Mouse (Mus musculus) limb, embryonic 11.5 days (tissue): Measurements from ENCODE around the gene Adamtsl1. TPM values are rescaled to one million over a fixed set of nuclear protein-coding genes. Genes with fewer than 3 reads are reported as not detected.

ENCODE experiments used
- ATAC-seq: fragments of 200-750 bp; cut with Nextera tagmentation; 2 replicates; pipeline ENCODE4 v1.8.0; 2017; ENCODE audit warnings: low read depth; ENCODE audit not compliant: insufficient number of reproducible peaks, low FRiP score, low TSS enrichment
- DNase-seq: peaks from one replicate; pipeline ENCODE4 v3.0.0-alpha.2; 2015; ENCODE audit warnings: low spot score
- H3K27ac ChIP-seq: fragments of 300-500 bp; sonication (generic); replicated peaks from 2 replicates; pipeline ENCODE4 v1.5.1; 2014; ENCODE audit warnings: low read depth, mild to moderate bottlenecking, low read length
- H3K27me3 ChIP-seq: fragments of 300-500 bp; sonication (generic); 2 replicates; pipeline ENCODE4 v1.6.1; 2014; ENCODE audit warnings: mild to moderate bottlenecking, low read length, mixed read lengths; ENCODE audit not compliant: control insufficient read depth, insufficient read depth
- H3K36me3 ChIP-seq: fragments of 300-500 bp; sonication (generic); 2 replicates; pipeline ENCODE4 v1.6.1; 2014; ENCODE audit warnings: mild to moderate bottlenecking, low read length, moderate library complexity, mixed read lengths; ENCODE audit not compliant: control insufficient read depth, insufficient read depth
- H3K4me1 ChIP-seq: fragments of 300-500 bp; sonication (generic); 2 replicates; pipeline ENCODE4 v1.6.1; 2014; ENCODE audit warnings: low read length, mixed read lengths; ENCODE audit not compliant: control insufficient read depth, insufficient read depth
- H3K4me2 ChIP-seq: fragments of 300-500 bp; sonication (generic); 2 replicates; pipeline ENCODE4 v1.6.1; 2014; ENCODE audit warnings: low read depth, mild to moderate bottlenecking, moderate library complexity; ENCODE audit not compliant: severe bottlenecking
- H3K4me3 ChIP-seq: fragments of 300-500 bp; sonication (generic); 2 replicates; pipeline ENCODE4 v1.5.1; 2014; ENCODE audit warnings: low read depth, low read length
- H3K9ac ChIP-seq: fragments of 300-500 bp; sonication (generic); 2 replicates; pipeline ENCODE4 v1.6.1; 2014; ENCODE audit warnings: mild to moderate bottlenecking, low read length
- H3K9me3 ChIP-seq: fragments of 300-500 bp; sonication (generic); 2 replicates; pipeline ENCODE4 v1.6.1; 2016; ENCODE audit warnings: low read length; ENCODE audit not compliant: control insufficient read depth
- WGBS: fragments of 180-500 bp; shearing (Covaris S2); extraction: QIAGEN DNeasy Blood & Tissue Kit; methylation state at CpG from one replicate; pipeline ENCODE4 v1.1.7; 2014; 5-methylcytosine and 5-hydroxymethylcytosine counted together
- polyA plus RNA-seq: library from polyadenylated mRNA; unstranded; fragments of >200 nt; fragmentation: Nextera tagmentation; extraction: Ambion mirVana; gene quantifications from 2 replicates; pipeline ENCODE4 v1.2.1, GENCODE M21; 2014

Gene Adamtsl1
- polyA plus RNA-seq, 1 experiment from 2014 or later, result 5.8 TPM

DNA sequence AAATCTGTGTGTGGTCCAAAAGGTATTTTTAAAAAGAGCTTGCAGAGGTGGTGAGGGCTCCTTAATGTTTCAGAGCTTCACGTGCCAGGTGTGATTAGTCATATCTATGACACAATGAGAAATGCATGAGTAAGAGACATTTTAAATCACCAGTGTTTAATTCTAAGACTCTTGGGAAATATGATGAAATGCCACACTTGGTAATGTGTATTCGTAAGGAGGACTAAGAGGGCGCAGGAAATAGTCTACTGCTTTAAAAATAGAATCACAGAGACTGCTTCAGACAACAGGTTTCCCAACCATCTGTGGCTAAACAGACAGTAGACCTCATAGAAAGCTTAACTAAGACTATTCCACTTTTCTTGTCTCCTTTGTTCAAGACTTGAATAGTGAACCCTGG, 406.5 kb downstream of the Adamtsl1 start:
- 90% methylated on average over 3 of the region's 3 CpGs for WGBS
- no peaks in the 10 kb centered on the region for H3K36me3 ChIP-seq
- no peak for ATAC-seq
- H3K27me3 ChIP-seq, result no peaks in the 10 kb centered on the region
- H3K9ac ChIP-seq, result no peak overlapping the region
- H3K4me2 ChIP-seq, result no peak overlapping the region
- no peaks in the 10 kb centered on the region for H3K4me1 ChIP-seq
- no peak overlapping the region for H3K4me3 ChIP-seq
- H3K9me3 ChIP-seq, result no peaks in the 10 kb centered on the region
- no peak overlapping the region for H3K27ac ChIP-seq
- DNase-seq, result no peak

DNA sequence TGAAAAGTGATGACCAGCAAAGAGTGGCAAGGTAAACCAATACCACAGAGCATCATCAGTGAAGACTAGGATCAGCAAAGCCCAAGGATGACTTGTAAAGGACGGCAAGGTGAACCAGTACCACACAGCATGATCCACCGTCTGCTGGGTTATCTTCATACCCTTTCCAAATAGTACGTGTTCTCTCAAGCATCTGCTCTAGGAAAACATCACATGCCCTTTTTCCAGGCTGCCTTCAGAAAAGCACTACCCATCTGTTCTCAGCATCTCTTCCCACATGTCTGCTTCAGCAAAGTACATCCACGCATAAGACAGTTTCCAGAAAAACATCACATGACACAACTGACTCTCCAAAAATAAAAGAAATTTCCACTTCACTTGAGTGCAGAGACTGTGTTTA, 408.8 kb downstream of the Adamtsl1 start:
- no peaks in the 10 kb centered on the region for H3K4me1 ChIP-seq
- no peak for ATAC-seq
- no peak overlapping the region for H3K4me3 ChIP-seq
- DNase-seq, result no peak
- WGBS, result 90% methylated on average over 4 of the region's 4 CpGs
- H3K9ac ChIP-seq, result no peak overlapping the region
- no peak overlapping the region for H3K4me2 ChIP-seq
- no peaks in the 10 kb centered on the region for H3K9me3 ChIP-seq
- no peak overlapping the region for H3K27ac ChIP-seq
- no peaks in the 10 kb centered on the region for H3K36me3 ChIP-seq
- H3K27me3 ChIP-seq, result no peaks in the 10 kb centered on the region

DNA sequence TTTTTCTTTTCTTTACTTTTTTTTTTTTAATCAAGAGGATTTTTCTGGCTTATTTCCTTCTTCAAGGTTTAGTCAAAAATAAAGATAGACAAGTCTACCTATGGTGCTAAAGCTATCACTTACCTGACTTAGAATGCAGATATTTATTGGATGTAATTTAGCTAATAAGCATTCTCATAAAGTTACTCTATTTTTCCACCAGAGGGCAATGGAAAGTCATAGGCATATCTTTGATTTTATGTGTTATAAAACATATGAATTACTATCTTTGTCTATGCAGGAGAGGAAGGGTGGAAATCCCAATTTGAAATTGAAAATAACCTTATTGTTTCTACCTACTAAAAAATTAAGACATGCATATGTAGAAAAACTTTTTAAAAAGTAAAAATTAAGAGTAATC, 418.2 kb downstream of the Adamtsl1 start:
- ATAC-seq, result no peak
- Histone ChIP-seq H3K9me3 (no peaks in the 10 kb centered on the region), H3K9ac (no peak overlapping the region), H3K4me1 (no peaks in the 10 kb centered on the region), H3K4me2 (no peak overlapping the region), H3K36me3 (no peaks in the 10 kb centered on the region), H3K4me3 (no peak overlapping the region), H3K27me3 (no peaks in the 10 kb centered on the region), H3K27ac (no peak overlapping the region)
- DNase-seq, result no peak

DNA sequence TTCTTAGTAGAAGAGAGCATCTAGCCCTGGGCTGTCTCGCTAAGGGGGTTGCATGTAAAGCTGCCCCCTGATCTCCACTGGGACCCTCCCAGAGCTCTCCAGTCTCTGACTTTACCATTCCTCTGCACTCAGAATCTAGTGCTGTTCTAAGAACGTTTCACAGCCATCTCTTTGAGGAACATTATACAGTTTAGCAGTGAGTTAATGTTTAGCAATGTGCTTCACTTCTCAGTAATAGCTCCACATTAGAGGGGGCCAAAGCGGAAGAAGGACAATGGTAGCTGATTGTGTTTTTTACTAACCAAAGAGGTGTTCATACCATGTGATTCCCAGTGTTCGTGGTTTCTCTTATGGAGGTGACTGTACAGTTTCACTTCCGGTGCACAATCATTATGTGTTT, 425.5 kb downstream of the Adamtsl1 start:
- 87% methylated on average over 5 of the region's 5 CpGs for WGBS
- ATAC-seq (no peak), DNase-seq (no peak)
- no peak overlapping the region for H3K9ac ChIP-seq
- no peak overlapping the region for H3K27ac ChIP-seq
- H3K4me3 ChIP-seq, result no peak overlapping the region
- no peaks in the 10 kb centered on the region for H3K36me3 ChIP-seq
- no peaks in the 10 kb centered on the region for H3K4me1 ChIP-seq
- no peak overlapping the region for H3K4me2 ChIP-seq
- H3K9me3 ChIP-seq, result no peaks in the 10 kb centered on the region
- no peaks in the 10 kb centered on the region for H3K27me3 ChIP-seq

DNA sequence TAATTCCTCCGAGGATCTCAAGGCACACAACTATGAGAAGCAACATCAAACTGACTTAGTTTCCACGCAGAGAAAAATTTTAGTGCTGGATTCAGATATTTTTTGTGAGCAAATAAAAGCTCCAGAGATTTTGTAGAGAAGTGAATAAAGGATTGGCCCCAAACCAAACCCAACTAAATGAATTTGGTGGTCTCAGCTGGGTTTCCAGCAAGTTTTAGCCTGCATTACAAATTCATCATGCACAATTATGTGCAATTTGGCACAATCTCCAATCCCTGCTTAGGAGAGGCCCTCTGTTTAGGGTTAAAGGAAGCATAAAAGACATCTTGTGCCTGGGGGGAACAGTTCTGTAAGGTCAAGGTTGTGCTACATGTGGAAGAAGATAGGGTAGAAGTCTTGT, 427.9 kb downstream of the Adamtsl1 start:
- no peak overlapping the region for H3K4me2 ChIP-seq
- no peaks in the 10 kb centered on the region for H3K36me3 ChIP-seq
- ATAC-seq (no peak), DNase-seq (no peak)
- H3K27ac ChIP-seq, result no peak overlapping the region
- H3K27me3 ChIP-seq, result no peaks in the 10 kb centered on the region
- WGBS, result 91% methylated on average over 2 of the region's 2 CpGs
- no peak overlapping the region for H3K9ac ChIP-seq
- no peaks in the 10 kb centered on the region for H3K4me1 ChIP-seq
- no peaks in the 10 kb centered on the region for H3K9me3 ChIP-seq
- no peak overlapping the region for H3K4me3 ChIP-seq

DNA sequence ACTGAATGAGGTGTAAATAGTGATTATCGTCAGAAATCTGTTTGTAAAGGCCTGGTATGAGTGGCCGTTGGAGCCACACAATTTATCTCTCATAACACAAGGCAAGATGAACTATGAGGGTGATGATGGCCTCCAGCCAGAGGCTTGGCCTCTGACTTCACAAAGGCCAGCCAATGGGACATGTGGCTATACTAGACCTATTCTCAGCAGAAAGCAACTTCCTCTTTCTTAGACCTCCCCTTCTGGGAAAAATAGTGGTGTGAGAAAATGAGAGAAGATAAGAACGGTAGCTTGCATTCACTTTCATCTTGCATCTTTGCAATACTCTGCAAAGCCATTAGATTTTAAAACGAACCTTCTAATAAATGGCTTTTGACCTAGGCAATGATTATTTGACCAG, 439.6 kb downstream of the Adamtsl1 start:
- Histone ChIP-seq H3K36me3 (no peaks in the 10 kb centered on the region), H3K9me3 (no peaks in the 10 kb centered on the region), H3K27ac (no peak overlapping the region), H3K4me2 (no peak overlapping the region), H3K27me3 (no peaks in the 10 kb centered on the region), H3K4me1 (no peaks in the 10 kb centered on the region), H3K9ac (no peak overlapping the region), H3K4me3 (no peak overlapping the region)
- WGBS, result 90% methylated on average over 4 of the region's 4 CpGs
- DNase-seq (no peak), ATAC-seq (no peak)

DNA sequence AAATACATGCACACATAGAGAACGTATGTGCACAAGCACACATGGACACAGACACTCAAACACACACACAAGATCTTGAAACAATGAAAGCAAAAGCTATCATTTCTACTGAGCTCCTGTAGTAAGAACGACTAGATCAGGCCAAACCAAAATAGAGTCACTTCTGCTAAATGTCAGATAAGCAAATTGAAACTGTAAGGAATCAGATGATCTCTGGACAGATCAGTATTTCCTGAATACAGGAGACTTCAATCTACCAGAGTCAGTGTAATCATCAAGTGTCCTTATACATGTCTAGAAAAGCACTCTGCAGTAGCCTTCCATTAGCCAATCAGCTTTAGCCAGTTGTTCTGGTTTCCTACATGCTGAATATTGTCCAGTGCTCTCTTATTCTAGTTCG, 441.4 kb downstream of the Adamtsl1 start:
- no peak overlapping the region for H3K4me2 ChIP-seq
- DNase-seq (no peak), ATAC-seq (no peak)
- H3K4me1 ChIP-seq, result no peaks in the 10 kb centered on the region
- 86% methylated on average over 3 of the region's 3 CpGs for WGBS
- H3K27ac ChIP-seq, result no peak overlapping the region
- H3K9me3 ChIP-seq, result no peaks in the 10 kb centered on the region
- no peaks in the 10 kb centered on the region for H3K36me3 ChIP-seq
- no peaks in the 10 kb centered on the region for H3K27me3 ChIP-seq
- no peak overlapping the region for H3K9ac ChIP-seq
- no peak overlapping the region for H3K4me3 ChIP-seq

DNA sequence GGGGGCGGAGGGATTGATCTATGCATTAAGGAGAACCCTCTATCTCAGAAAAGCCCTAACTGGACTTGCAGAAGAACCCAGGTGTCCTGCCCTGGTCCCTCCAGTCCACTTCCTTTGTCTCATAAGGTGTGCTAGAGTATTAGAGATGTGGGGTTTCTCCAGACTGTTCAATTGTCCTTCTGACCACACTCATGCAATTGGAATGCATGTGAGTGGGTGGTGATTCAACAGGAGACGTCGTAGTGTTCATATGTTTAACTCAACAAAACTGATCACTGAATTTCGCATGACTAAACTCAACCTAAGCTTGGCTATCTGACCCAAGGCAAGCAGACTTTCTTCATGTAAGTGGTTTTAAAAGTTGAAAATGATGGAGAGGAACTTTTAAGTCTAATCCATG, 443.3 kb downstream of the Adamtsl1 start:
- Histone ChIP-seq H3K36me3 (no peaks in the 10 kb centered on the region), H3K4me3 (no peak overlapping the region), H3K4me2 (no peak overlapping the region), H3K27me3 (no peaks in the 10 kb centered on the region), H3K9ac (no peak overlapping the region), H3K9me3 (no peaks in the 10 kb centered on the region), H3K27ac (no peak overlapping the region), H3K4me1 (no peaks in the 10 kb centered on the region)
- WGBS, result 86% methylated on average over 4 of the region's 4 CpGs
- DNase-seq (no peak), ATAC-seq (no peak)

DNA sequence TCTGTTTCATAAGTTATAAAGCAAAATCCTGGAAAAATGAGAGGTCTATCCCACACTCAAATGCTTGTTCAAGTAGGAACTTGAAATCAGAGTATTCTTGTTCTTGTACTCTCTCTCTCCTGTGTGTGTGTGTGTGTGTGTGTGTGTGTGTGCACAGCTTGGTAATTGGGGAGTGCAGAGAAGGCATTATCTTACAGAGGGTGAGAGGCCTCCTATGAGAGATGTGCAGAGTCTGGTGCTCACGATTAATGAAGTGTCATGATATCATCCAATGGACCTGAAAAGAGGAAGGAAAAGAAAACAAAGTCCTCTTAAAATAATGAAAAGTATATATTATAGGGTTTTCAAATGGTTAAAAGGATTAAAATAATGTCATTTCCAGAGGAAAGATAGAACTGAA, 443.9 kb downstream of the Adamtsl1 start:
- Histone ChIP-seq H3K4me2 (no peak overlapping the region), H3K27ac (no peak overlapping the region), H3K9me3 (no peaks in the 10 kb centered on the region), H3K9ac (no peak overlapping the region), H3K4me3 (no peak overlapping the region), H3K36me3 (no peaks in the 10 kb centered on the region), H3K4me1 (no peaks in the 10 kb centered on the region), H3K27me3 (no peaks in the 10 kb centered on the region)
- no peak for DNase-seq
- WGBS, result 88% methylated on average over 1 of the region's 1 CpGs
- no peak for ATAC-seq
